Mouse (Mus musculus): ENCODE results near the gene Esm1.
A peak's percentile ranks its signal among the peaks of the same experiment; 100 is the strongest.
"Not testable (repeated sequence)": the region's sequence is repeated elsewhere in the genome, so short reads cannot be mapped to it uniquely, and the experiment has no call there.

The Esm1 gene

GRCm38 (mm10) chr13:113242129-113242528 lies 32.7 kb downstream of the Esm1 start:
- DNase-seq: no peak

DNA sequence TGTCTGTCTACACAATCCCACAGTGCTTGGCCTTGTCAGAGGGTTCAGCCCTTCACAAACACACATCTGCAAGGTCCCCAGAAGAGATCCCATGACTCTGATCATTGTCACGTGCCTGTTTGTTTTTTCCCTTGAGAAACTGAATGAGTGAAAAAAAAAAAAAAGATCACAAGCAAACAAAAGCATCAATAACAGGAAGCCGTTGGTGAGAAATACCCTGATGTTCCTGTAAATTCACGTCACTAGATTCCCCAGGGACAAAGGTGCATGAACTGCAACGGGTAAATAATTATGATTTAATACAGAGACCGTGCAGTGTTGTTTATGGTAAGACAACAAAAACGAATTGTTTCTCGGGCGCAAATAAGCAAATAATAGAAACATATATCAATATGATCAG lies 35.6 kb downstream of the Esm1 start:
- no peak for DNase-seq

DNA sequence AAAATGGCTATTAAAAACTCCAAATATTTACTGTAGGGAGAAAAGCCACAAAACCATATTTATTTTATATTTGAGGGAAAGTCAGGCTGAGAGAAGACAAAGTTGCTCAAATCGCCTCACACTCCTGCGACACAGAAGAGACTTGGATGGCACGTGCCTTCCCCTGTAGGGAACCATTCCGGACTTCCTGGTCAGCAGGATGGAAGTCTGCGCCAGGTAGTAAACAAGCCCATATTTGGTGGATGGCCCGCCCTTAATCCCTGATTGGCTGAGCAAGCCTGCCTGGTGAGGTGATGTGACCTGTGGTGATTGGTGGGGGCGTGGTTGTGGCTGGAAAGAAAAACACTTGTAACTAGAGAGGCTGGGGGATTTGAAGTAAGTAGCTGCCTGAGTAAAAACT lies 43.1 kb downstream of the Esm1 start:
- not testable (repeated sequence) for DNase-seq

GRCm38 (mm10) chr13:113256766-113257165 lies 47.3 kb downstream of the Esm1 start:
- DNase-seq: no peak

GRCm38 (mm10) chr13:113257190-113257589 lies 47.7 kb downstream of the Esm1 start:
- DNase-seq: peak in 1 of 2 experiments; percentile 41

DNA sequence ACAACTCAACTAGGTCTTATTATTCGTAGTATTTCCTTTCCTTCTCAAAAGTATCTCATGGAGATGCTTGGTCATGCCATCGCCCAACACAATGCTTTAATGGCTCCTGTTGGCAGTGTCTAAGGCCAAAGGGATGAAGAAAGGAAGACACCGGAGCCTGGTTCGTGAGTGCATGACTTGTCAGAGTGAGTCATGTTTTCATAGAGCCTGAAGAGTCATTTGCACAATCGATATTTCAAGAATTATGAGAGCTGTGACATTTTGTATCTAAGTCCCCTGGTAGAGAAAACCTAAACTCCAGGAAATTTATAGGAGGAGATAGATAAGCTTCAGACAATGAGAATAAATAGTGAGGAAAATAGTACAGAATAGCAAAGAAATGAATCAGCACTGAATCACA lies 49.8 kb downstream of the Esm1 start:
- no peak for DNase-seq

- DNase-seq: no peak
These were observed 53.4 kb downstream of the Esm1 start for GRCm38 (mm10) chr13:113262822-113263221.

- peak; percentile 45 to 77 for DNase-seq
These were observed 55.8 kb downstream of the Esm1 start for GRCm38 (mm10) chr13:113265257-113265656.

GRCm38 (mm10) chr13:113266495-113266951 lies 57.1 kb downstream of the Esm1 start:
- peak; percentile 59 to 89 for DNase-seq

DNA sequence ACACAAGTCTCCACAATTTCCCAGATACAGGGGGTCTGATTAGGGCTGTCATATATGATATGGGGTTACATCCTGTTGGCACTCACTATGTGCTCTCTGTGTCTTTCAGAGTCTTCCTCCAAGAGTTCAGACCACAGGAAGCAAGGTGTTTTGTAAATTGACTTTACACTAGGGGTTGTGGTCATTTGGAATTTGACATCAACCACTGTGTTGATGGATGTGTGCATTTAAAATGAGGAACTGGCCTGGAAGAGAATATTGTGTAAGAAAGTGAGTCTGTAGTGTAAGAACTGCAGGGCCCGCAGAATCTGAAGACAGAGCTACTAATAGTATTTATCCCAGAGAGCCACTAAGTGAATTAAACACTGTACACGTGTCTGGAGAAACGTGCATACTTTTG lies 57.7 kb downstream of the Esm1 start:
- DNase-seq: no peak

Measured in kidney, postnatal 25 days (tissue).